Mouse (Mus musculus): ENCODE measurements at regions not wholly inside any gene's neighbourhood (a gene's known extent, or its start where the extent isn't known, plus 50 kb on each side); places are given as distances from the start of the nearest gene placed in this dataset.

- Histone ChIP-seq H3K4me1 (ENCODE audit: control insufficient read depth, insufficient read depth, low read length) (no peaks in the 10 kb centered on the region), H3K4me3 (ENCODE audit: low read depth, low read length) (no peak overlapping the region), H3K27me3 (ENCODE audit: control insufficient read depth, insufficient read depth, low read length) (no peaks in the 10 kb centered on the region), H3K9ac (ENCODE audit: low read length) (no peak overlapping the region), H3K4me2 (ENCODE audit: low read depth, severe bottlenecking) (no peak overlapping the region), H3K36me3 (ENCODE audit: control insufficient read depth, insufficient read depth, low read length) (no peaks in the 10 kb centered on the region), H3K9me3 (ENCODE audit: control insufficient read depth, low read length) (no peaks in the 10 kb centered on the region), H3K27ac (replicated peaks; ENCODE audit: low read depth, low read length) (no peak overlapping the region)
- ATAC-seq (ENCODE audit: insufficient number of reproducible peaks, low FRiP score, low TSS enrichment, low read depth): no peak
- DNase-seq (ENCODE audit: low spot score): no peak
- WGBS: 90% methylated on average over 3 of the region's 3 CpGs
These were observed 784.2 kb downstream of the Gsdmc2 start for GRCm38 (mm10) chr15:63060826-63061225.

GRCm38 (mm10) chr15:63052570-63053255 is 792.3 kb downstream of the Gsdmc2 start:
- Histone ChIP-seq H3K9me3 (ENCODE audit: control insufficient read depth, low read length) (no peaks in the 10 kb centered on the region), H3K4me2 (ENCODE audit: low read depth, severe bottlenecking) (no peak overlapping the region), H3K9ac (ENCODE audit: low read length) (no peak overlapping the region), H3K4me1 (ENCODE audit: control insufficient read depth, insufficient read depth, low read length) (peaks cover 2% of the 10 kb centered on the region; the same call in 1 of the 2 replicates), H3K4me3 (ENCODE audit: low read depth, low read length) (no peak overlapping the region), H3K27me3 (ENCODE audit: control insufficient read depth, insufficient read depth, low read length) (no peaks in the 10 kb centered on the region), H3K27ac (replicated peaks; ENCODE audit: low read depth, low read length) (no peak overlapping the region), H3K36me3 (ENCODE audit: control insufficient read depth, insufficient read depth, low read length) (no peaks in the 10 kb centered on the region)
- WGBS: 2% methylated on average over 3 of the region's 3 CpGs
- DNase-seq (ENCODE audit: low spot score) (peak; percentile 76), ATAC-seq (ENCODE audit: insufficient number of reproducible peaks, low FRiP score, low TSS enrichment, low read depth) (no peak)

GRCm38 (mm10) chr15:63050033-63050432 is 794.9 kb downstream of the Gsdmc2 start:
- H3K27me3 ChIP-seq (ENCODE audit: control insufficient read depth, insufficient read depth, low read length): no peaks in the 10 kb centered on the region
- no peak overlapping the region for H3K27ac ChIP-seq (replicated peaks; ENCODE audit: low read depth, low read length)
- WGBS: 80% methylated on average over 1 of the region's 1 CpGs
- no peaks in the 10 kb centered on the region for H3K9me3 ChIP-seq (ENCODE audit: control insufficient read depth, low read length)
- no peak overlapping the region for H3K4me3 ChIP-seq (ENCODE audit: low read depth, low read length)
- H3K9ac ChIP-seq (ENCODE audit: low read length): no peak overlapping the region
- peaks cover 2% of the 10 kb centered on the region; the same call in 1 of the 2 replicates for H3K4me1 ChIP-seq (ENCODE audit: control insufficient read depth, insufficient read depth, low read length)
- H3K36me3 ChIP-seq (ENCODE audit: control insufficient read depth, insufficient read depth, low read length): no peaks in the 10 kb centered on the region
- ATAC-seq (ENCODE audit: insufficient number of reproducible peaks, low FRiP score, low TSS enrichment, low read depth) (no peak), DNase-seq (ENCODE audit: low spot score) (no peak)
- no peak overlapping the region for H3K4me2 ChIP-seq (ENCODE audit: low read depth, severe bottlenecking)

- H3K4me2 ChIP-seq (ENCODE audit: low read depth, severe bottlenecking): no peak overlapping the region
- H3K4me1 ChIP-seq (ENCODE audit: control insufficient read depth, insufficient read depth, low read length): no peaks in the 10 kb centered on the region
- H3K4me3 ChIP-seq (ENCODE audit: low read depth, low read length): no peak overlapping the region
- H3K27ac ChIP-seq (replicated peaks; ENCODE audit: low read depth, low read length): no peak overlapping the region
- DNase-seq (ENCODE audit: low spot score) (no peak), ATAC-seq (ENCODE audit: insufficient number of reproducible peaks, low FRiP score, low TSS enrichment, low read depth) (no peak)
- no peak overlapping the region for H3K9ac ChIP-seq (ENCODE audit: low read length)
- no peaks in the 10 kb centered on the region for H3K36me3 ChIP-seq (ENCODE audit: control insufficient read depth, insufficient read depth, low read length)
- no peaks in the 10 kb centered on the region for H3K27me3 ChIP-seq (ENCODE audit: control insufficient read depth, insufficient read depth, low read length)
- H3K9me3 ChIP-seq (ENCODE audit: control insufficient read depth, low read length): no peaks in the 10 kb centered on the region
These were observed 802.6 kb downstream of the Gsdmc2 start for GRCm38 (mm10) chr15:63042367-63042766.

GRCm38 (mm10) chr15:63036241-63036640 is 808.7 kb downstream of the Gsdmc2 start:
- DNase-seq (ENCODE audit: low spot score): no peak
- H3K9me3 ChIP-seq (ENCODE audit: control insufficient read depth, low read length): no peaks in the 10 kb centered on the region
- H3K4me1 ChIP-seq (ENCODE audit: control insufficient read depth, insufficient read depth, low read length): no peaks in the 10 kb centered on the region
- no peak overlapping the region for H3K9ac ChIP-seq (ENCODE audit: low read length)
- WGBS: 94% methylated on average over 7 of the region's 7 CpGs
- H3K27ac ChIP-seq (replicated peaks; ENCODE audit: low read depth, low read length): no peak overlapping the region
- H3K4me3 ChIP-seq (ENCODE audit: low read depth, low read length): no peak overlapping the region
- no peak overlapping the region for H3K4me2 ChIP-seq (ENCODE audit: low read depth, severe bottlenecking)
- no peaks in the 10 kb centered on the region for H3K27me3 ChIP-seq (ENCODE audit: control insufficient read depth, insufficient read depth, low read length)
- no peaks in the 10 kb centered on the region for H3K36me3 ChIP-seq (ENCODE audit: control insufficient read depth, insufficient read depth, low read length)
- no peak for ATAC-seq (ENCODE audit: insufficient number of reproducible peaks, low FRiP score, low TSS enrichment, low read depth)

GRCm38 (mm10) chr15:63020826-63021225 is 824.2 kb downstream of the Gsdmc2 start:
- Histone ChIP-seq H3K4me1 (ENCODE audit: control insufficient read depth, insufficient read depth, low read length) (no peaks in the 10 kb centered on the region), H3K36me3 (ENCODE audit: control insufficient read depth, insufficient read depth, low read length) (no peaks in the 10 kb centered on the region), H3K27ac (replicated peaks; ENCODE audit: low read depth, low read length) (no peak overlapping the region), H3K4me2 (ENCODE audit: low read depth, severe bottlenecking) (no peak overlapping the region), H3K9me3 (ENCODE audit: control insufficient read depth, low read length) (no peaks in the 10 kb centered on the region), H3K4me3 (ENCODE audit: low read depth, low read length) (no peak overlapping the region), H3K9ac (ENCODE audit: low read length) (no peak overlapping the region), H3K27me3 (ENCODE audit: control insufficient read depth, insufficient read depth, low read length) (no peaks in the 10 kb centered on the region)
- DNase-seq (ENCODE audit: low spot score): no peak
- WGBS: 87% methylated on average over 2 of the region's 2 CpGs
- no peak for ATAC-seq (ENCODE audit: insufficient number of reproducible peaks, low FRiP score, low TSS enrichment, low read depth)

- 65% methylated on average over 3 of the region's 3 CpGs for WGBS
- no peaks in the 10 kb centered on the region for H3K4me1 ChIP-seq (ENCODE audit: control insufficient read depth, insufficient read depth, low read length)
- no peaks in the 10 kb centered on the region for H3K9me3 ChIP-seq (ENCODE audit: control insufficient read depth, low read length)
- H3K4me2 ChIP-seq (ENCODE audit: low read depth, severe bottlenecking): no peak overlapping the region
- H3K9ac ChIP-seq (ENCODE audit: low read length): no peak overlapping the region
- no peaks in the 10 kb centered on the region for H3K27me3 ChIP-seq (ENCODE audit: control insufficient read depth, insufficient read depth, low read length)
- no peak overlapping the region for H3K27ac ChIP-seq (replicated peaks; ENCODE audit: low read depth, low read length)
- no peak overlapping the region for H3K4me3 ChIP-seq (ENCODE audit: low read depth, low read length)
- no peak for DNase-seq (ENCODE audit: low spot score)
- no peak for ATAC-seq (ENCODE audit: insufficient number of reproducible peaks, low FRiP score, low TSS enrichment, low read depth)
- H3K36me3 ChIP-seq (ENCODE audit: control insufficient read depth, insufficient read depth, low read length): no peaks in the 10 kb centered on the region
These were observed 827.0 kb downstream of the Gsdmc2 start for GRCm38 (mm10) chr15:63017966-63018365.

- Histone ChIP-seq H3K4me2 (ENCODE audit: low read depth, severe bottlenecking) (no peak overlapping the region), H3K9me3 (ENCODE audit: control insufficient read depth, low read length) (no peaks in the 10 kb centered on the region), H3K4me1 (ENCODE audit: control insufficient read depth, insufficient read depth, low read length) (no peaks in the 10 kb centered on the region), H3K4me3 (ENCODE audit: low read depth, low read length) (no peak overlapping the region), H3K36me3 (ENCODE audit: control insufficient read depth, insufficient read depth, low read length) (no peaks in the 10 kb centered on the region), H3K27ac (replicated peaks; ENCODE audit: low read depth, low read length) (no peak overlapping the region), H3K27me3 (ENCODE audit: control insufficient read depth, insufficient read depth, low read length) (no peaks in the 10 kb centered on the region), H3K9ac (ENCODE audit: low read length) (no peak overlapping the region)
- DNase-seq (ENCODE audit: low spot score) (no peak), ATAC-seq (ENCODE audit: insufficient number of reproducible peaks, low FRiP score, low TSS enrichment, low read depth) (no peak)
- WGBS: 80% methylated on average over 14 of the region's 14 CpGs
These were observed 838.3 kb downstream of the Gsdmc2 start for GRCm38 (mm10) chr15:63006471-63007228.
